Mouse (Mus musculus): ENCODE measurements at regions not wholly inside any gene's neighbourhood (a gene's known extent, or its start where the extent isn't known, plus 50 kb on each side); places are given as distances from the start of the nearest gene placed in this dataset.

DNA sequence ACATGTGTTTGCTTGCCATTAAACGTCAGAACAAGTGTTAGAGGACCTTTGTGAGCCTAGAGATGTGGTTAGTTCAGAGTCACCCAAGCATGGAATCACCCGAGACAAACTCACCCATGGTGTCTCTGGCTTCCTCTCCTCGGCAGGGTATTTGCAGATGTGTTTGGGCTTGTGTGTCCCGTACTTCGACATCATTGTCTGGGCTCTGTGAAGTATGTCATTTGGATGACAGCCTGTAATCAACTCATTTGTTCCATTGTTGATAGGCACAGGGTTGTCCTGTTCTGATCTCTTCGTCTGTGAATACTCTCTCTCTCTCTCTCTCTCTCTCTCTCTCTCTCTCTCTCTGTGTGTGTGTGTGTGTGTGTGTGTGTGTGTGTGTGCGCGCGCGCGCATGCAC lies 277.8 kb upstream of the Dynlrb2 start:
- DNase-seq (ENCODE audit: low spot score), result no peak

DNA sequence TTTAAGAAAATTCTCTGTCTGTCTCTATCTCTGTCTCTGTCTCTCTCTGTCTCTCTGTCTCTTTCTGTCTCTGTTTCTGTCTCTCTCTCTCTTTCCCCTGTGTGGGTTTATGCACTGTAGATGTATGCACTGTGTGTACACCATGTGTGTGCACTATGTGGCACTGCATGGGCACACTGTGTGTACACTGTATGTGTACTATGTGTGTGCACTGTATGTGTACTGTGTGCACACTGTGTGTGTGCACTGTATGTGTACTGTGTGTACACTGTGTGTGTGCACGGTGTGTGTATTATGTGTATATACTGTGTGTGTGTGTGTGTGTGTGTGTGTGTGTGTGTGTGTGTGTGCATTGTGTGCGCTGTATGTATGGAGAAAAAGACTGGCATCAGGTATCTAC lies 281.5 kb upstream of the Dynlrb2 start:
- DNase-seq (ENCODE audit: low spot score), result no peak

DNA sequence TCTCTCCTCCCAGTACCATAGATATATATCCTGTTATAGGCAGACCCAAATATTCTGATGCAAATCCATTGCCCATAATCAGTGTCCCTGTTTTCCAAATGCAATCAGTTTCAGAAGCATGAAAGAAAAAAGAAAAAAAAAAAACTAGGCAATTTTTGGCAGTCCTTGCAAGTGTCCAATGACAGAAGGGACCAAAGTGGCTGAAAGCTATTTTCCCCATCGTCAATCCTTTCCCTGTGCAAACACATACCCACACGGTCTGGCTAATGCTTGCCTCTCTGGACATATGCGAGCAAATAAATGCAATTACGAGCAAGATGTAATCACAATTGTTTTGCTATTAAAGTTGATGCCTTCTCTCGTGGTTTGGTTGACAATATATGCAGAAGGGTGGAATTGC lies 288.9 kb upstream of the Dynlrb2 start:
- no peak for DNase-seq (ENCODE audit: low spot score)

DNA sequence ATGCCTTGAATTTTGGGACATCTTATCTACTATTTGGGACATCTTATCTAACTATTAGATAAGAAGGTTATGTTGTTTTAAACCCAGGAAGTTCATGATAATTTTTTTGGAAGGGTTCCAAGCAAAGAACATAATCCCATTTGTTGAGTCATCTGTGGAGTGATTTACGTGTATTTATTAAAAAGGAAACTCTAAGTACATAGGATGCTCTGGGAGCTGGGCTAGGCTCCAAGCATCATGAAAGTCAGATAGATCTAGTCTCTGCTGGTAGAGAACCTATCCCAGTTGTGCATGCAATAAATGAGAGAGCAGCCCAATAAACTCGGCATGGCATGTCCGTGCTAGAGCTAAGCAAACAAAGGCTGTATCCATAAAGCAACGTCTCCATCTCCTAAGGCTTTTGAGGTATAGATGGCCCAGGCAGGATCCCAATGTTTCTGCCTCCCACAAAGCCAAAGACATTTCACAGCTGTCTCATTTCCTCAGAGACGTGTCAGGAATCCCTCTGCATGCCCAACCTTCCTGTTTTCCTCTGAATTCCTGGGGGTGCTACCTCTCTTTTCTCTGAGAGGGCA lies 289.4 kb upstream of the Dynlrb2 start:
- DNase-seq (ENCODE audit: low spot score), result peak; percentile 8

DNA sequence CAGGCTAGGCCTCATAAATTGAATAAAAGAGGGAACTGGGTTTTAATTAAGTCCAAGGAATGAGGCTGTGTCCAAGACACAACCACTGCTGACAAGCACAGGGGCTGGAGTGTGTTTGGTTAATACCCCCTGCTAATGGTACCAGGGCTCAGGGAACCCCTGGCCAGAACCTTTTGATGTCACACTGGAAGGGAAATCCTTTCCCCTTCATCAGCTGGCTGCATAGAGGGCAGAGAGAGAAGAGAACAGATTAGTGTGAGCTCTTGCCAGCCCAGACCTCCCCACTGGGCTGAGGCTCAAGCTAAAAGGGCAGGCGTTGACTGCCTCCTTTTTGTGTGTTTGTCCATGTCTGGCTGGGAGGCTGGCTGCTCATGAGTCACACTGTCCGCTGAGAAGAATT lies 301.1 kb upstream of the Dynlrb2 start:
- DNase-seq (ENCODE audit: low spot score), result no peak

DNA sequence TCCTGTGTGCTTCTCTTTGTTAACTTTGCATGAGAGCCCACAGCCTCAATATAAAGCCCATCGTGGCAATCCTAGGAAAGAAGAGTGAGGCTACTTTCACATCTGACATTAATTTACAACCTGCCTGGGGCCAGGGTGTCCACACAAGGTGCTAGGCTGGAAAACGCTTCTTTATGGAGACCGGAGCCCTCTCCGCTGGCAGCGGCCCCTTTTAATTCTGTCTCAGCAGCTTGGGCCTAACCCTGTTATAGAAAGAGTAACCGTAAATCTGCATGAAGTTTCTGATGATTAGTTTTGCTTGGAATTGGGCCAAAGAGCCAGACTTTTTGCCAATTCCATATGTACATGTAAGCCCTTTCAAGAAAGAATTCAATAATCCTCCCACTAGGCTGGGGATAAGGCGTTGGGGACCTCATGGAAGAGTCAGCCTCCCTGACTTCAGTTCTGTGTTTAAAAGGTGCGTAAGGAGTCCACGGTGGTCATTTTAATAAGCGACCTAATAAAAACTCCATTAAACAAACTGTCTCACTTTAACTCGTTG lies 304.2 kb upstream of the Dynlrb2 start:
- DNase-seq (ENCODE audit: low spot score), result no peak

DNA sequence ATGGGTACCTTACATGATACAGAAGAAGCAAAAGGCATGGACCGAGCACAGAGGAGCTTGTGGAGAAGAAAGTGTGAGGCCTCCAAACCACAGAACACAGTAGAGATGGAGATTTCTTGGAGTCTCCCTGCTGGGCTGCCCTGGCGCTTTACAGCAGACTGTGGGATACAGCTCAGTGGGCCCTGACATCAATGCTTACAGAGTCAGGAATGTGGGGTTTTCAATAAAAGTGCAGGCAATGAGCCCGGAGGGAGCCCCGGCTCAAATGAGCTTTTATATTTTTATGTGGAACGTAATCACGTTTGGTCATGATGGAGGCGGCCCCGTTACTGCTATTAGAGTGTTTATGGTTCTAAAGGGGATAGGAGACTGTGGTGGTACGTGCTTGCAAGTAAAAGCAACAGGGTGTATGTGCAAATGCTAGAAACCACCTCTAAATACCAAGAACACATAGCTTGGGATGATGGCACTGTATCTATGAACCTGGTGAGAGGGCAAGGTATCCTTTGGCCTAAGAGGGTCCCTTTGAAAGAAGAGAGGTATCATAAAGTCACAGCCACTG lies 308.1 kb upstream of the Dynlrb2 start:
- DNase-seq (ENCODE audit: low spot score), result no peak

DNA sequence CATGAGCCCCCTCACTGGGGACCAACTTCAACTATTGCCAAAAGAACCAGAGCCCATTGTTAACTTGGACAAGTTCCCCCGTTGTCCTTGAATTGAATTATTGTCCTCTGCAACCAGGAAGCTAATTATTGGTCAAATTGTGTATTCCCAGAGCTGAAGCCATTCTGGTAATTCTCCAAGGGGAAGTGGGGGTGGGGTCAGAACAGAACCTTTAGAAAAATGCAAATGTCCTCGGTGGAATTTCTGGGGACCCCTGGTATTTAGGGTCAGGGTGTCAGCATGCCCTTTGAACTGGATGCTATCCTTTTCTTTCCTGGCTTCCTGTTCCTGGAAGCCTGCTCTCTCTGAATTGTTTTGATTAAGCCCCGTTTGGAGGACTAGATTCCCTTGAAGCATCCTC lies 312.7 kb upstream of the Dynlrb2 start:
- no peak for DNase-seq (ENCODE audit: low spot score)

DNA sequence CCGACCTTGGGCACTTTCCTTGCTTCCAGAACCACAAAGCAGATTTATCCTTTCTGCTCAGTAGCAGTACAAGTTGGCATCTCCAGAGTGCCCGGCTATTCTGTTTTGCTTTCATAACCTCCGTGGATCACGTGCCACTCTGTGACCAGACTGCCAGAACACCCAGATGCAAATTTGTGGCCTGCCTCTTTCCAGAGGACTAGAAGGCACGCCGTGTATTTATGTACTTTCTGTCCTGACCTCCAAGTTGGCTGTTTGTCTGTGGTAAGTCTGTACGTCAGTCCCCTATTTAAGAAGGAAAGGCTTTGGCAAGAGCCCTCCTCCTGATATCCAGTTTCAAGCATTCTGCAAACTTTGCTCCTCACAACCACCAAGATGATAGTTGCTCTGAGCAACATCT lies 319.6 kb upstream of the Dynlrb2 start:
- no peak for DNase-seq (ENCODE audit: low spot score)

DNA sequence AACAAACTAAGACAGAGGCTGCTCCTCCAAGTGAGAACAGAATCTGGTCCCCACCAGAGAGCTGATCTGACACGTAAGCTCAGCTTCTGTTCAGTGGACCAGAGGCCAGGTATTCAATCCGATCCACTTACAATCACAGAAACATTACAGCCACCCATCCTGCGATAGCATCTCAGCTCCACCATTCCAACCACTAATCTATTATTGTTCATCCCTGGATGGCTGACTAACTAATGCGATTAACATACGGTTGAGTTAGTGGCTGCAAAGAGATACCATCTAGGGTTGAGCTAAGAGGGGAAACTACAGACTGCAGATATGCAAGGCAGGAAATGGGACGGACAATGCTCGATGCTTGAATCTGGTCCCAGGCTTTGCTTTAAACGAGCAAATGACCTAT lies 320.5 kb upstream of the Dynlrb2 start:
- no peak for DNase-seq (ENCODE audit: low spot score)

DNA sequence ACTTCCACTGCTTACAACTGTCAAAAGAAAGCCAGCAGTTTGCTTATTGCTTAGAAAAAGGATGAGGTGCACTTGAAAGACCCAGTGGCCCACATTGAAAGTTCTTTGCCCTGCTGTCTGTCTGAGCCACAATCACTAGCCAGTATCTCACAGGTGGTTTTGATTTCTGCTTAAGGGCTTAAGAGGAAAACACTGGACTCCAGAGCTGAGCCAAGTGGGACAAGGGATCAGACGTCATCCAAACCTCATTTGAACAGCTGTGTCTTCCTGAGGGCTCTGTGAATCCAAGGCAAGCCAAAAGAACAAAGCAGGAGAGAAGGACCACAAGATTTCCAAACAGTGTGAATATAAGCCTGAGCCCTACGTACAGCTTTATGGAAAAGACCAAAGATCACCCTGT lies 326.8 kb upstream of the Dynlrb2 start:
- DNase-seq (ENCODE audit: low spot score), result no peak

DNA sequence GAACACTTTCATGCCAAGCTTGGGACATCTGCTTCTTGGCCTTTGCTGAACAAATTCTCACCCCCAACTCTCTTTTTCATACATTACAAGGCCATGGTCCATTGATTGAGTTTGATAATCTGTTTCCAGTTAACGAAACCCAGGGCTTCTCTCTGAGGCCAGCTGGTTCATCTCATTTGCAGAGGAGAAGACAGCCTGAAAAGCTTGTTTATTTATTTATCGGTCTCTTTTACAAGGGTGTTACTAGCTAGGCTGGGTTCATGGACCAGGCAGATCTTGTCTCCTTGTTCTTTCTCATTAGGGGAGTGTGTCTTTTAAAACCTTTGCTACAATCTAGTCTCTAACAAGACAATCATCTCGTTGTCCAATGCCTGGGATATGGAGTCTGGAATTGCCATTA lies 329.9 kb upstream of the Dynlrb2 start:
- DNase-seq (ENCODE audit: low spot score), result no peak

DNA sequence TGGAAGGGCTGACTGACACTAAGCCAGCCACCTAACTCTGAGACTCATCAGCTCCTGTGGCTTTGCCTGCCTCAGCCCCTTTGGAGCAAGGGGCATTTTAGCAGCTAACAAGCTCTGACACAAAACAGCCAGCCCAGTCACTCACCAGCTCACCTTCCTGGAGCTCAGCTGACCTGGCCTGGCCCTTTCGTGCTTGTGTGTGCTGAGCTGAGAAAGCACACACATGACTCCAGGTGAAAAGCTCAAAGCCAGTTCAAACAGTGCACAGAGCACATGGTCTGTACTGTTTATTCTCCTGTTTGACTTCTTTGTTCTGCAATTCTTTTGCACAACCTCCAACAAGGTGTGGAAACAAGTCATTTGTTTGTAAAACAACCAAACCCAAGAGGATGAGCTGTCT lies 330.8 kb upstream of the Dynlrb2 start:
- no peak for DNase-seq (ENCODE audit: low spot score)

DNA sequence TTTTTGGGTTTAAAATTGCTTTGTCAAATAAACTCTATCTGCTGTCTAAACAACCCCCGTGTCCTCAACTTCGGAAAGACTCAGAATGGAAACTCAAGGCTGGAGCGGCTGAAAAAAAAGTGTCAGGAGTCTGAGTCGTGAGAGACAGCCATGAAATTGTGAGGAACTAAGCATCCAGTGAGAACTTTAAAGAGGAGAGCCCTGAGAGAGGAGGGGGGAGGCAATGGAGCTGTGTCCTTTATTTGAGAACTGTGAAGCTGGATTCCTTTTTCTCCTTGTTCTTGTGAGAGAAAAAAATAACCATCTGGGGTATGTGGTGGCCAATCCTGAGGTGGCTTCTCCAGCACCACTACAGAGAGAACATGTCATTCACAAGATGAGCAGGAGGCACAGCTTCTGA lies 336.9 kb upstream of the Dynlrb2 start:
- no peak for DNase-seq (ENCODE audit: low spot score)

DNA sequence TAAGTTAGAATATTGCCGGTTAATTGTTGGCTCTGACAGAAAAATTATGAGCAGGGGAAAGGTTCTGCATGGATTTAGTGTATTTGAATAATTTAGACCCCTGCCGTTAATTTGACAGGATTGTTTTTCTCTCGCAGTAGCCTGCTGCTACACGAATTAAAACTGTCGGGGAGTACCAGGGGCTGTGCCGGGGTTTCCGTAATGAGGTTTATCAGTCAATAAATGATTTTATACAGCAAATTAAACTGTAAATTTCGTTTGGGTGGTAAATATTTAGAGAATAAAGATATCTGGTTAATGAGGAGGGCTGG lies 339.8 kb upstream of the Dynlrb2 start:
- no peak for DNase-seq (ENCODE audit: low spot score)

DNA sequence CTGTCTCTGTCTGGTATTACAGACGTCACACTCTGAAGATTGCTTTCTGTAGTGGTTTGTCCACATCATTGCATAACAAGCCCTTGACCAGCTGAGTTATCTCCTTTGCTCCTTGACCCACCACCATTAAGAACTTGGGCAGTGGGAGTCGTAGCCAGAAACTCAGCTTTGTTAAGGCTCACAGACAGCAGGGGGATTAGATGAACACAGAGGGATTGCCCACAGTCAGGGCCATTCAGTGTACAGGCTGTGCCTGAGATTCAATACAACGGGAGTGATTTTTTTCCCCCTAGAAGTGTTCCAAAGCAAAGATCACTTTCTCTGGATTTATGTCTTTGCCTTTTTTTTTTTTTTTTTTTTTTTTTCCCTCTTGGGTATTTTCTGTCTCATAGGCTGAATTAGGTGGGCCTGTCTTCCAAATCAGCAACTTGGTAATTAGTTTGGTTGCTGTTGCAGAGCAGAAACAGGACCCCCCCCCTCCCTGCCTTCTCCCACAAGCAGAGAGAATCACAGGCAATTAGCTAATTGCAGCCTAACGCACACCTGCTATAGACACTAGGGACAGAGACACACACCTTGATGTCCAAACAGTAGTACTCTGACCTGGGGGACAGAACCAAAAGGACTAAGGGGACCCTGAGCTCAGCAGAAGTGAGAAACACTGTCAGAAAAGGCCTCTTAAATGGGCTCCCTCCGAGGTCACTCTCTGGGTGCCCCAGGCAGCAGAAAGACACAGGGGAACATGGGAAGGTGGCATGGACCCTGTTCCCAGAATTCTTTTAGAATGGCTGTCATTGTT lies 340.4 kb upstream of the Dynlrb2 start:
- no peak for DNase-seq (ENCODE audit: low spot score)

DNA sequence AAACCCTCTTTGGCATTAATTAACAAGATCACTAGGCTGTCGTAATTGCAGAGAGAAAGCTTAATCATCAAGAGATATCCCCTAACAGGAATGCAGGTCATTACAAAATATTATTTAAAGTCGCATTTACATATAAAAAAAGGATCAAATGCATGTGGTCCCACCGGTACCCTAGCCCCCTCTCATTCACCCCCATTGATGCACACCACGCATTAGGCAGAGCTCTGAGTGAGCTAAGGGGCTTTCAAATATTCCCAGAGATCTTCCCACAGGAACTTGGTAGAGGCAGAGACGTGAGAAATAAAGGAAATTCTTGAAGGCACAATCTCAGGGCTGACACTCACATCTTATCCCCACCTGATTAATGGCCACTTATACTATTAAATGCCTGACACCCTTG lies 343.8 kb upstream of the Dynlrb2 start:
- no peak for DNase-seq (ENCODE audit: low spot score)

DNA sequence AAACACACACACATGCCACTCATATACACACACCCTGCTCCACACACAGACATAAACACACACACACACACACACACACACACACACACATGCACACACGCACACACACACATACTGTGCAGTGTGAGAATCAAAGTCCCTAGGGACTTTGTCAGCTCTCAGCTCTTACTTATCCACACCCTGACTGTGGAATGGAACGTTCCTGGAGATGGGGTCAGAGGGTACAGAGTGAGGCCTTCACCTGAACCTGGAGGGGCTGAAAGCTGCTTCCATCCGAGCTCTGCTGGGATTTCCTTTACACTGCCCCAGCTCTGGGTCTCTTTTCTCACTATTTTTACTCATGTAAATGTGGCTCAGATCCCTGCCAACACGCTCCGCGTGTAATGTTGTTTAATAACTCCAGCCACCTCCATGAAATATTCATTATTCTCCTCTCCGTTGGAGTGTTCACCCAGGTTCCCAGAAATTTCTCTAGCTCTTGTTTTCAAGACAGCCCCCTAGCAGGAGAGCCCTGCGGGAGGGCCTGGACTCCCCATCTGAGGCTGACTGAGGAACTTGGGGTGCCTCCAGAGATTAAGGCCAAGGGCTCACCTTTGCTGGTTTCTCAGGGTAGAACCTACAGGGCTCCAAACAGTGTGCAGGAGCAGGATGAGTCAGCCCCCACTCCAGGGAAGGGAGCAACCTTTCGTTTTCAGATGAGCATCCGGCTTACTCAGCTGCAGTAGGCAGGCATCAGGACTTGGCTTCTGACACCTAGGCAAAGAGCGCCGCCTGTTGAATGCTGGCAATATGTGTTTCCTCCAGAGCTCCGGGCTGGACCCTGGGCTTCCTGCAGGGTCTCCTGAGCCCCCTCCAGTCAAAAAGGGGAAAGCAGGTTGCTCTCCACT lies 360.8 kb upstream of the Dynlrb2 start:
- DNase-seq (ENCODE audit: low spot score), result peak; percentile 75

DNA sequence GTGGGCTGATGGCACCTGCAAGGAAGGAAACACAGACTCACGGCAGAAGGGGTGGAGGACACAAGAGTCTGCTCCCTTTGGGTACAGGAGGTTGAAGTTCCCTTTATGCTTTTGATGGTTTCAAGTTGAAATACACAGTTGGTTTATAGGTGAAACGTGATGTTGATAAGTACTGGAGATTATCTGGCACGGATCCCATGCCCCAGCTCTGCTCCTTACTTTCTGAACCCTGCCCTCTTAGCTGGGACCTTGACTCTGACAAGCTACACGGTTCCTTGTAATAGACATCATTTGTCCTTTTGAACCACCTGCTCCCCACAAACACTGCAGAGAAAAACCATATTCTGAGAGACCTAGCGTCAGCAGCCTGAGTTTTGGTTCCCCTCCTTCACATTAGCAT lies 363.4 kb upstream of the Dynlrb2 start:
- no peak for DNase-seq (ENCODE audit: low spot score)

DNA sequence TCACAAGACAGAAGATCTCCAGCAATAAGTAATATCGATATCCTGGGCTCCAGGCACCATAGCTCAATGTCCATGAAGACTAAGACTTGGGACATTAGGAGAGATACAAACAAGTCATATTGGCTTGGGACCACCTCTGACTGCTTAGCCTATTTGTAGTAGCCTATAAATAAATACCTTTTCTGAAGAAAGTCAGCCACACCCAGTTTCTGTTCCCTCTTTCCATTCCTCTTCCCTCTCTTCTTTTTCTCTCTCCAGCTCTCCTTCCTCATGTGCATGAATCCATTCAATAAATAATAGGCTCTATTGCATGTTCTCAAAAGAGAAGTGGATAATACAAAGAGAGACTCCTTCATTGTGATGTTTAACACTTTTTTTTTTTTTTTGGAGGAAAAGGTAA lies 364.8 kb upstream of the Dynlrb2 start:
- no peak for DNase-seq (ENCODE audit: low spot score)

DNA sequence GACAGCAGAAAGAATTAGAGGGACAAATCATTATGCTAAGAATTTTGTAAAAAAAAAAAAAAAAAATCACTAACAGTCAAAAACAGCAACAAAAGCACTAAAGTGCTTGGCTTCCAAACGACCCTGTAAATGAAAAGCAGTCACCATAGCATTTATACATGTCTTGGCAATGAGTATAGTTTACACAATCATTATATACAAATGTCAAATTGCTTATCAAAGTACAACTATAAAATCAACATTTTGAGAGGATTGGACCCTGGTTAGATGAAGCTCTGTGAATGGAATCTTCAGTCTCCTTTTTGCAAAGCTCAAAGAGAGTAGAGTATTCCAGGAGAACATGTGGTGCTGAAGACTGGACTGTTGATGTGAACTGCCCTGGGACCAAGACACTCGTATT lies 367.0 kb upstream of the Dynlrb2 start:
- DNase-seq (ENCODE audit: low spot score), result no peak

DNA sequence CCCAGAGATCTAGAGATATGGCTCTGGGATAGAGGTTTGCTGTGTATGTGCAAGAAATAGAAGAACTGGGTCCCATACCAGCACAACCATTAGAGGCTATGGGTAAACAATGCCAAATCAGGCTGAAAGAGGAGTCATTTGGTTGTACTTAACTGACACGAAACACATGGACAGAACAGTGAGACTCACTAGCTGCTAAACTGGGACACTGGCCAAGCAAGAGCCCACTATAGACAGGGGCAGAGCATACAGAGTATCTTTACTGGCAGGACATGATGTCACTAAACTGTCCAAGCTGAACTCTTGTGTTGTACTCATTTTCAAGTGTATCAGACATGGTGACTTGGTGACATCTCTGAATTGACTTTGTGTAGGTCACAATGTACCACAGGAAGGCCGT lies 371.3 kb upstream of the Dynlrb2 start:
- DNase-seq (ENCODE audit: low spot score), result no peak

DNA sequence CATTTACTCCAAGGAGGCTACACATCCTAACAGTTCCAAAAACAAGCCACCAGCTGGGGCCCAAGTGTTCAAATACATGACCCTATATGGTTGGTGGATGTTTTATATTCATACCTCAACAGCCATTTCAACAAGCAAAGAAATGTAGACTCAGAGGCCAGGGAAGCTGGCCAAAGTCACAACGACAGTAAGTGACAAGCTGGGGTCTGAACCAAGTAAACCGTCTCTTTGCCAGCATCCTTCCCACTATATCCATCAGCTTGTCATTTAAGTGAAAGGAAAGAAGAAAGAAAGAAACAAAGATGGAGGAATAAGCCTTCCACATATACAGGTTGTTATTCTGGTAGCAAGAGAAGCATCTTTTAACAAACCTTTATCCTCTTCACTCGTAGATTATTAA lies 371.7 kb upstream of the Dynlrb2 start:
- no peak for DNase-seq (ENCODE audit: low spot score)

Data from urinary bladder, postnatal 14 days (tissue).